Mouse (Mus musculus) embryonic fibroblast, embryonic 13.5 days (primary cell): Measurements from ENCODE around the gene Nckap5. TPM values are rescaled to one million over a fixed set of nuclear protein-coding genes. Genes with fewer than 3 reads are reported as not detected.

Experiments used
- H3K27ac ChIP-seq: 2 replicates; pipeline ENCODE4 v1.5.1; 2012; ENCODE audit warnings: low read length, control low read depth, inconsistent platforms; ENCODE audit not compliant: insufficient read depth
- H3K4me1 ChIP-seq: 2 replicates; pipeline ENCODE4 v1.6.1; 2011; ENCODE audit warnings: low read length; ENCODE audit not compliant: control insufficient read depth, insufficient read depth
- H3K4me3 ChIP-seq: 2 replicates; pipeline ENCODE4 v1.5.1; 2011; ENCODE audit warnings: mild to moderate bottlenecking, control low read depth, low read length; ENCODE audit not compliant: insufficient read depth
- CTCF ChIP-seq: IDR thresholded peaks from 2 replicates; pipeline ENCODE4 v1.5.1; 2011; ENCODE audit warnings: mild to moderate bottlenecking, control low read depth, low read length, moderate library complexity, borderline replicate concordance; ENCODE audit not compliant: insufficient read depth
- POLR2A ChIP-seq: IDR thresholded peaks from 2 replicates; pipeline ENCODE4 v1.6.1; 2011; ENCODE audit warnings: low read depth, mild to moderate bottlenecking, control low read depth, low read length, moderate library complexity
- polyA plus RNA-seq: library from polyadenylated mRNA; stranded (reverse); fragments of >200 nt; gene quantifications from 2 replicates; pipeline ENCODE4 v1.2.4, GENCODE M21; 2011; ENCODE audit warnings: low read depth; ENCODE audit not compliant: missing spikeins, insufficient read length

The Nckap5 gene
- polyA plus RNA-seq, 1 experiment: 1.7 TPM

GRCm38 (mm10) chr1:125911901-125912445 lies 918.6 kb downstream of the Nckap5 start:
- Histone ChIP-seq H3K4me3 (peak overlapping the region; percentile 20), H3K27ac (no peak overlapping the region), H3K4me1 (no peaks in the 10 kb centered on the region)
- TF ChIP-seq POLR2A (no peak), CTCF (no peak)

- Histone ChIP-seq H3K27ac (no peak overlapping the region), H3K4me1 (no peaks in the 10 kb centered on the region), H3K4me3 (peak overlapping the region; percentile 20)
- no peak for TF ChIP-seq POLR2A
- no peak for TF ChIP-seq CTCF
Measured at GRCm38 (mm10) chr1:125911337-125911900, 919.2 kb downstream of the Nckap5 start.

GRCm38 (mm10) chr1:125910871-125911265 lies 919.7 kb downstream of the Nckap5 start:
- TF ChIP-seq CTCF (no peak), POLR2A (no peak)
- no peak overlapping the region for H3K27ac ChIP-seq
- H3K4me1 ChIP-seq: no peaks in the 10 kb centered on the region
- peak overlapping the region; percentile 20; the same call in 1 of the 2 replicates for H3K4me3 ChIP-seq

- TF ChIP-seq POLR2A: no peak
- Histone ChIP-seq H3K4me3 (no peak overlapping the region), H3K27ac (no peak overlapping the region), H3K4me1 (no peaks in the 10 kb centered on the region)
Measured at GRCm38 (mm10) chr1:125910211-125910870, 920.3 kb downstream of the Nckap5 start.

GRCm38 (mm10) chr1:125893158-125893557 lies 937.4 kb downstream of the Nckap5 start:
- Histone ChIP-seq H3K4me1 (no peaks in the 10 kb centered on the region), H3K4me3 (no peak overlapping the region), H3K27ac (no peak overlapping the region)
- TF ChIP-seq CTCF (no peak), POLR2A (no peak)

- TF ChIP-seq CTCF: no peak
- TF ChIP-seq POLR2A: no peak
- H3K27ac ChIP-seq: no peak overlapping the region
- H3K4me3 ChIP-seq: no peak overlapping the region
- no peaks in the 10 kb centered on the region for H3K4me1 ChIP-seq
Measured at GRCm38 (mm10) chr1:125870056-125870455, 960.5 kb downstream of the Nckap5 start.
